29 mouse cellular contexts compared by ENCODE assay signal in genomic region chr9:27011572-27011971, GRCm38 (mm10).
"Had no signal": no experiment of that assay in that cellular context is flagged by ENCODE, and none has a peak within 500 bp of the region (broad histone marks: within the 10 kb centered on the region; RNA-seq: fewer than 3 reads in every experiment).

No protein-coding gene starts in this region.

- H3K9me3 ChIP-seq: embryonic facial prominence, embryonic 10.5 days; embryonic facial prominence, embryonic 12.5 days; embryonic facial prominence, embryonic 13.5 days; embryonic facial prominence, embryonic 15.5 days; forebrain, embryonic 10.5 days; forebrain, embryonic 12.5 days; forebrain, embryonic 13.5 days; forebrain, embryonic 15.5 days had no signal

- ATAC-seq: forebrain, embryonic 13.5 days; forebrain, embryonic 14.5 days; forebrain, embryonic 15.5 days; forebrain, embryonic 16.5 days; forebrain, postnatal 0 days had no signal

- H3K4me1 ChIP-seq: embryonic facial prominence, embryonic 10.5 days; embryonic facial prominence, embryonic 12.5 days; embryonic facial prominence, embryonic 13.5 days; embryonic facial prominence, embryonic 15.5 days; forebrain, embryonic 10.5 days; forebrain, embryonic 12.5 days; forebrain, embryonic 13.5 days; forebrain, embryonic 15.5 days had no signal

- H3K27ac ChIP-seq: embryonic facial prominence, embryonic 10.5 days; embryonic facial prominence, embryonic 12.5 days; embryonic facial prominence, embryonic 13.5 days; embryonic facial prominence, embryonic 15.5 days; forebrain, embryonic 10.5 days; forebrain, embryonic 12.5 days; forebrain, embryonic 13.5 days; forebrain, embryonic 15.5 days; gastrocnemius, adult 2 months; heart, adult 2 months had no signal

- H3K9ac ChIP-seq: embryonic facial prominence, embryonic 12.5 days; embryonic facial prominence, embryonic 13.5 days; embryonic facial prominence, embryonic 15.5 days; forebrain, embryonic 12.5 days; forebrain, embryonic 13.5 days; forebrain, embryonic 15.5 days; forebrain, postnatal 0 days had no signal

- DNase-seq: cerebellum, adult 2 months; cerebellum, adult 8-10 months; cerebellum, adult 9-10 months; cerebellum, adult 9-11 months; cerebellum, postnatal 10 days; cerebellum, postnatal 14 days; cerebellum, postnatal 25 days; cerebellum, postnatal 36 days; embryo, embryonic 11 days; forebrain, postnatal 0 days; gastrocnemius, adult 2 months; gastrocnemius, postnatal 10 days; gastrocnemius, postnatal 14 days; gastrocnemius, postnatal 25 days; gastrocnemius, postnatal 36 days; heart, adult 11 months; heart, adult 18-20 months; heart, adult 2 months had no signal

- H3K27me3 ChIP-seq: embryonic facial prominence, embryonic 12.5 days; embryonic facial prominence, embryonic 13.5 days; embryonic facial prominence, embryonic 15.5 days; forebrain, embryonic 12.5 days; forebrain, embryonic 13.5 days; forebrain, embryonic 15.5 days had no signal

- H3K4me2 ChIP-seq: embryonic facial prominence, embryonic 12.5 days; embryonic facial prominence, embryonic 13.5 days; embryonic facial prominence, embryonic 15.5 days; forebrain, embryonic 12.5 days; forebrain, embryonic 13.5 days; forebrain, embryonic 15.5 days had no signal

- H3K4me3 ChIP-seq: embryonic facial prominence, embryonic 10.5 days; embryonic facial prominence, embryonic 12.5 days; embryonic facial prominence, embryonic 13.5 days; embryonic facial prominence, embryonic 15.5 days; erythroblast, embryonic 14.5 days; forebrain, embryonic 10.5 days; forebrain, embryonic 12.5 days; forebrain, embryonic 13.5 days; forebrain, embryonic 15.5 days; gastrocnemius, adult 2 months; heart, adult 2 months had no signal
